Mouse (Mus musculus): ENCODE results near the gene Snd1. TPM values are rescaled to one million over a fixed set of nuclear protein-coding genes. Genes with fewer than 3 reads are reported as not detected.

The Snd1 gene
- polyA plus RNA-seq, 1 experiment from 2014 or later: 113 TPM

DNA sequence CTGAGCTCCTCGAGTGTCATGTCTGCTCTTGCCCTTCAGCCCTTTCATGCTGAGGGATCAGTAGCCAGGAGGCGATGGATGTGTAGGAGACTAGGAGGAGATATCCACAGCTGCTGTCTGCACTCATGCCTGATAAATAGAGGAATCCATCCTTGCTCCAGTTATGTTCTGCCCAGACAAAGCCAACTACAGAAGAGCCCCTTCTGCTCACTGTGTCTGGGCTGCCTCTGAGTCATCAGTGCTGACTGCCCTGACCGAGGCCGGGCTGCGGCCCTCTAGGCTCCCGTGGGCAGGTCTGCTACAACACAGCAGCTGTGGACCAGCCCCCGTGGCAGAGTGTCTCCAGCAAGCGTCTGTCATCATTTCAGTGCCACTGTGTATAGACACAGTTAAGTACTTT is 387.4 kb downstream of the Snd1 start:
- no peak overlapping the region for H3K9ac ChIP-seq
- no peaks in the 10 kb centered on the region for H3K27me3 ChIP-seq
- no peaks in the 10 kb centered on the region for H3K36me3 ChIP-seq
- peak; percentile 33; the same call in 1 of the 2 replicates for ATAC-seq (ENCODE audit: low FRiP score)
- H3K4me2 ChIP-seq (replicated peaks): no peak overlapping the region
- no peaks in the 10 kb centered on the region for H3K9me3 ChIP-seq (replicated peaks)
- no peak overlapping the region for H3K4me3 ChIP-seq
- WGBS: 61% methylated on average over 8 of the region's 8 CpGs
- peaks cover 29% of the 10 kb centered on the region for H3K4me1 ChIP-seq
- H3K27ac ChIP-seq: no peak overlapping the region

DNA sequence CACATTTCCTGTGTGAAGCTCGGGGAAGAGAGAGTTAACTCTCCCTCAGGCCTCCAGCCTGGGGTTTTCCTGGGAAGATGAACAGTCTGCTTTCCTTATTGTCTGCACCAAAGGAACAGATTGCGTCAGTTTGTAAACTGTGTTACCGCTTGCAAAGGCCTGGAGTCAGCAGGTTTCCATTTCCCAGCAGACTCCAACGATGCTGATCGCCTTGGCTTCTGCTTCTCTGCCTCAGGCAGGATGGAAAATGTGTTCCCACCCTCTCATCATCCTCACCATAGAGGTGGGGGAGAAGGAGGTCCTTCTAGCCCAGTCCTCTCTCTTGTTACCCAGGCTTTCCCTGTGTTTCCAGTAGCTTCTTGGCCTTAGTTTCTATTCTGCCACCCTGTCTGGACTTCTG is 389.7 kb downstream of the Snd1 start:
- peak; percentile 68 for ATAC-seq (ENCODE audit: low FRiP score)
- WGBS: 31% methylated on average over 5 of the region's 5 CpGs
- H3K27ac ChIP-seq: peak overlapping the region; percentile 73
- no peaks in the 10 kb centered on the region for H3K27me3 ChIP-seq
- no peak overlapping the region for H3K4me3 ChIP-seq
- H3K9ac ChIP-seq: no peak overlapping the region
- no peaks in the 10 kb centered on the region for H3K9me3 ChIP-seq (replicated peaks)
- H3K4me2 ChIP-seq (replicated peaks): no peak overlapping the region
- H3K36me3 ChIP-seq: no peaks in the 10 kb centered on the region
- H3K4me1 ChIP-seq: peaks cover 35% of the 10 kb centered on the region

DNA sequence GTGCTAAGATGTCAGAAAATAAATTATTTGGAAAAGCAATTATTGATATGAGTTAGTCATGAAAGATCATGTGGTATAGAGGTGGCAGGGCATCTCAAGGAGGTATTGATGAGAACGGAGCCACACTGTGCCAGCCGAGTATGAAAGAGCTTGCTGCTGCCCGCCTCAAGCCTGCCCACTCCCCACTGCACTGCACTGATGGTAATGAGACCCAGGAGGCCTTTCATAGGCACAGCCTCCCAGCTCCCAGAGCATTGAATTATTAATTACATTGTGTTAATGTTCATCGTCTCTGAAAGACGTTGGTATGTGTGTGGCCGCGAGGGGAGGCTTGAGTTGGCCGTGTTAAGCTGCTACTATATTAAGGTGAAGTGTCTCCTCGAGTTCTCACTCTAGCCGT is 390.2 kb downstream of the Snd1 start:
- Histone ChIP-seq H3K4me1 (peaks cover 34% of the 10 kb centered on the region), H3K9me3 (replicated peaks) (no peaks in the 10 kb centered on the region), H3K9ac (no peak overlapping the region), H3K27ac (peak overlapping the region; percentile 73), H3K4me3 (no peak overlapping the region), H3K27me3 (no peaks in the 10 kb centered on the region), H3K4me2 (replicated peaks) (no peak overlapping the region), H3K36me3 (no peaks in the 10 kb centered on the region)
- peak; percentile 72 for ATAC-seq (ENCODE audit: low FRiP score)
- WGBS: 53% methylated on average over 10 of the region's 10 CpGs

DNA sequence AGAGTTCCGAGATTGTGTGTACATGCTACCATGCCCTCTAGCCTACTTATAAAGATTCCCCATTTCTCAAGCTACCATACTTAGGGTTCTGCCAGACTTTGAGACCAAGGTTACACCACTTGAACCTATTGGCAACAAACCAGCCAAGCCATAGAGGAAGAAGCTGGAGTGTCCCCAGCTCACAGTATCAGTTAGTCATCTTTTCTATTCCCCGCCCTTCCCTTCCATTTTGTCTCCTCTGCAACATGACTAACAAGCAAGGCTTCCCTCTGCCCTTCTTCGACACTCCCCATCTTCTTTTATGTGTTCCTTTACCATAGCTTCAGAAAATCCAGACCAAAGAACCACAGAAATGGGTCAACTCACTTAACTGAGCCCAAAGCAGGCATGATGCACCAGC is 391.3 kb downstream of the Snd1 start:
- H3K27me3 ChIP-seq: no peaks in the 10 kb centered on the region
- H3K9ac ChIP-seq: no peak overlapping the region
- no peaks in the 10 kb centered on the region for H3K9me3 ChIP-seq (replicated peaks)
- H3K4me1 ChIP-seq: peaks cover 27% of the 10 kb centered on the region
- ATAC-seq (ENCODE audit: low FRiP score): no peak
- H3K27ac ChIP-seq: no peak overlapping the region
- WGBS: 93% methylated on average over 3 of the region's 3 CpGs
- H3K4me2 ChIP-seq (replicated peaks): no peak overlapping the region
- no peak overlapping the region for H3K4me3 ChIP-seq
- no peaks in the 10 kb centered on the region for H3K36me3 ChIP-seq

DNA sequence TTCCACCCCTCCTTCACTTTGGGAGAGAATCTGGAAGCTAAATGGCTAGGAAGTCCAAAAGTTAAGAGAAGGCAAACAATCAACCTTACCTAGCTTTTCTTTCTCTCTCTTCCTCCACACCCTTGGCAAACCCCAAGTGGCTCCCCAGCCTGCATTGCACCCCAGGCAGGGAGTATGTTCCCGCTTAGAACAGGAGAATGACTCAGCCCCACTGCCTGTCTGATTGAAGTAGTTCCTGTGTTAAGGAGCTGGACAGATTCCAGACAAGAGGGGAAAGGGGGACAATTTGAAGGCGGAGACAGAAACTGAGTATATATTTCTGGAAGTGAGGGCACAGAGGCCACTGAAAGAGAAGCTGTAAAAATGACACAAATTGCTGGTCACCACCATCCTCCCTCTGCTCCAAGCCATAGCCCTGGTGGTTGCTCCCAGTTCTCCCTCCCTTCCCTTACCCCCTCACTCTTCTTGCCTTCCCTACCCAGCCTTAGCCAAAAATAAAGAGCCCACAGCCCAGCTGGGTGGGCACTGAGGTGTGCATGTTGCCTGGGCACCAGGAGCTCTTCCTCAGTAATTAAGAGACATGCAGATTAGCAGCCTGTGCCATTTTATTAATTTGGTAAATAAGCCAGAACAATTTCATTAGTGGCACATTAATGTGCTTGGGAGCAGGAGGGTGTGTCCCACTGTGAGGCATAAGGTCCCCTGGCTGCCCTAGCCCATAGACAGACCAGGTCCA is 392.7 kb downstream of the Snd1 start:
- no peak overlapping the region for H3K27ac ChIP-seq
- H3K9me3 ChIP-seq (replicated peaks): no peaks in the 10 kb centered on the region
- no peak for ATAC-seq (ENCODE audit: low FRiP score)
- no peaks in the 10 kb centered on the region for H3K36me3 ChIP-seq
- no peak overlapping the region for H3K9ac ChIP-seq
- no peak overlapping the region for H3K4me2 ChIP-seq (replicated peaks)
- 70% methylated on average over 2 of the region's 2 CpGs for WGBS
- H3K4me3 ChIP-seq: no peak overlapping the region
- H3K27me3 ChIP-seq: no peaks in the 10 kb centered on the region
- H3K4me1 ChIP-seq: peaks cover 23% of the 10 kb centered on the region

DNA sequence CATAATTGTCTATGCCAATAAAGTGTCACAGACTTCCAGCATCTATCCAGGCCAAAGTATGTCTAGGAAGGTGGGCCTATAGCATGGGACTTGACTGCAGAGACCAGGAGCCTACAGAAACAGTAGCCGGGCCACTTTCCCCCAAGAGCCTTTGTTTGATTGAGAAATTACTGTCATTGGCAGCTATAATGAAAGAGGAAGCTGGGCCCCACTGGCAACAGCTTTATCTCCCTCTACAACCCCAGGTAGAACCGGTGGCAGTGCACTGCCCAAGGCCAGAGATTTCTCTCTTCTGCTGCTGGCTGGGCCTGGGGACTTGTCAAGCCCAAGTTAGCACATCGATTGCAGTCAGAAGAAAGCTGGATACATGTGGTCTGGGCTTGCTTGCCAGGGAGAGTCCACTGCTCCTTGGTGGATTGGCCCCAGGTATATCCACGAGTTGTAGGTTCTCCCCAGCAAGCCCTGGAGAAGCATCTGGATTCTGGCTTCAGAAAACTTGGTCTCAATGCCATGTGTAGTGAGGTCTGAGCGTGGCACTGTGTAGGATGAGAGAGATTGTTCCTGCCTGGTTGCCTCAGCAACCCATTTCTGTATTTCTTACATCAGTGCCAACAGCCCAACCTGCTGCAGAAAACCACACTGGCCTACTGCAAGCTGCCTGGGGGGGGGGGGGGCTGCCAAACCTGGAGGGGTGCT is 396.9 kb downstream of the Snd1 start:
- 88% methylated on average over 5 of the region's 5 CpGs for WGBS

DNA sequence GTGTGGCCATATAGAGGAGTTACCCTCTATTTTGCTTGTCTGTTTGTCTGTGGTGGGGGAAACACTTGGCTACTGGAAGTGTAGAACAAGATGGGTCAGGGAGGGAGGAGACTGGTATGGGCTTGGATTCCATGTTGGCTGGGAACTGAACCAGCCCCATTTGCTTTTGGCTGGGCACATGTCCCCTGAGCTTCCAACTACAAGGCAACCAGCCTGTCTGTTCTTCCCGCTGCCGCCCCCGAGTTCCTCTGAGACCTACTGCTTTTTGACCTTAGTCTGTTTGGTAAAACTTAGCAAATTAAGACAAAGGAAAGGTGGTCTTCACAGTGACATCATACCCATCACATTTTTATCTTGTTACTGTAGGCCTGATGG is 397.5 kb downstream of the Snd1 start:
- ATAC-seq (ENCODE audit: low FRiP score): no peak
- Histone ChIP-seq H3K27ac (no peak overlapping the region), H3K4me2 (replicated peaks) (no peak overlapping the region), H3K36me3 (no peaks in the 10 kb centered on the region), H3K9me3 (replicated peaks) (no peaks in the 10 kb centered on the region), H3K4me3 (no peak overlapping the region), H3K27me3 (no peaks in the 10 kb centered on the region), H3K4me1 (peaks cover 22% of the 10 kb centered on the region), H3K9ac (no peak overlapping the region)
- 96% methylated on average over 3 of the region's 3 CpGs for WGBS

More for the DNA sequence above, 396.9 kb downstream of the Snd1 start:
- ATAC-seq (ENCODE audit: low FRiP score): no peak
- no peak overlapping the region for H3K9ac ChIP-seq
- H3K36me3 ChIP-seq: no peaks in the 10 kb centered on the region
- no peak overlapping the region for H3K27ac ChIP-seq
- H3K4me1 ChIP-seq: peaks cover 21% of the 10 kb centered on the region
- no peak overlapping the region for H3K4me3 ChIP-seq
- no peak overlapping the region for H3K4me2 ChIP-seq (replicated peaks)
- H3K27me3 ChIP-seq: no peaks in the 10 kb centered on the region
- no peaks in the 10 kb centered on the region for H3K9me3 ChIP-seq (replicated peaks)

DNA sequence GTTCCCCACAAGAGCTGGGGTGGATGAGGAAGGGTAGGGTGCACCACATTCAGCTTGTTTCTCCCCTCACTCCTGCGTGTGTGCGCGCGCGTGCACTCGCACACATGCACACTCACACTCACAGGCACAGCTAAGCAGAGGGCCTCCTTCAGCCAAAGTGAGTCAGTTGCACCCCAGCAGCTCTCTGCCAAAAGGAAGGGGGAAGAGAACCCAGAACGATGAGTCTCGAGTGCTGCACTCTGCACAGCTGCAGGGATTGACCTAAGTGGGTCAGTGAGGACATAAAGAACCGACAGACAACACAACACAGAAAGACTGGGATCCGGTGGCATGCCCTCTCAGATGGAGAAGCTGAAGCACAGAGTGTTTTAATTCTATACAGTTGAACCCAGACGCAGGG is 399.1 kb downstream of the Snd1 start:
- H3K36me3 ChIP-seq: no peaks in the 10 kb centered on the region
- H3K27me3 ChIP-seq: no peaks in the 10 kb centered on the region
- no peak overlapping the region for H3K4me2 ChIP-seq (replicated peaks)
- WGBS: 88% methylated on average over 11 of the region's 11 CpGs
- no peak overlapping the region for H3K9ac ChIP-seq
- H3K4me3 ChIP-seq: no peak overlapping the region
- H3K4me1 ChIP-seq: peaks cover 34% of the 10 kb centered on the region
- H3K27ac ChIP-seq: no peak overlapping the region
- ATAC-seq (ENCODE audit: low FRiP score): no peak
- H3K9me3 ChIP-seq (replicated peaks): no peaks in the 10 kb centered on the region

DNA sequence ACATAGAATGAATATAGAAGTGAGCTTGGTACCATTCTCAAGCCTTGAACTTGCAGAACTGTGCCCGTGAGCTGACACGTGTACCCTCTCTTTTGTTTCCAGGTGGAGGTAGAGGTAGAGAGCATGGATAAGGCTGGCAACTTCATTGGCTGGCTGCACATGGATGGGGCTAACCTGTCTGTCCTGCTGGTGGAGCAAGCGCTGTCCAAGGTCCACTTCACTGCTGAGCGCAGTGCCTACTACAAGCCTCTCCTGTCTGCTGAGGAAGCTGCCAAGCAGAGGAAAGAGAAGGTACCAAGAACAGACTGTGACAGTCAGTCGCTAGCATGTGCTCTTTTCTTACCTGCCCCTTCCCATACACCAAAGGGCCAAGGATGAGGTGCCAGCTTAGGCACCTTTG is 399.8 kb downstream of the Snd1 start:
- Histone ChIP-seq H3K4me1 (peaks cover 39% of the 10 kb centered on the region), H3K36me3 (no peaks in the 10 kb centered on the region), H3K4me3 (no peak overlapping the region), H3K27me3 (no peaks in the 10 kb centered on the region), H3K4me2 (replicated peaks) (no peak overlapping the region), H3K9me3 (replicated peaks) (no peaks in the 10 kb centered on the region), H3K9ac (no peak overlapping the region), H3K27ac (no peak overlapping the region)
- no peak for ATAC-seq (ENCODE audit: low FRiP score)
- 96% methylated on average over 5 of the region's 5 CpGs for WGBS

DNA sequence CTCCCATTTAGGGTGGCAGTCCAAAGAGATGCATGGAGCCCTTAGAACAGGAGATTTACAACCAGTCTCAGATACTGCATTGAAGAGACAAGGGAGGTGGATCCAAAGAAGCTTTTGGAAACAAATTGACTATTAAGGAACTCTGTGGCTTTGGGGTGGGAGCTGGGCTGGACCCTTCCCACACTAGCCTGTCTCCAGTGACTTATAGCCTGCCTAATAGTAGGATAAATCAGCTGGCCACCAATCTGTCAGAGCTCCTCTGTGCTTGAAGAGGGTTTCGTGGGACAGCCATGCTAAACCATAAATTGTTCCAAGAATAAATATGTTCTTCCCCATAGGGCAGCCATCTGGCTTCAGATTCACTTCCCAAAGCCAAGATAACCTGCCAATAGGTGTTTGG is 400.4 kb downstream of the Snd1 start:
- Histone ChIP-seq H3K4me1 (peaks cover 45% of the 10 kb centered on the region), H3K27me3 (no peaks in the 10 kb centered on the region), H3K4me3 (no peak overlapping the region), H3K27ac (no peak overlapping the region), H3K9me3 (replicated peaks) (no peaks in the 10 kb centered on the region), H3K4me2 (replicated peaks) (no peak overlapping the region), H3K36me3 (0 out of 2 replicates have a peak, but pooled peaks cover 3% of the 10 kb centered on the region), H3K9ac (no peak overlapping the region)
- no peak for ATAC-seq (ENCODE audit: low FRiP score)
- WGBS: 82% methylated on average over 1 of the region's 1 CpGs

DNA sequence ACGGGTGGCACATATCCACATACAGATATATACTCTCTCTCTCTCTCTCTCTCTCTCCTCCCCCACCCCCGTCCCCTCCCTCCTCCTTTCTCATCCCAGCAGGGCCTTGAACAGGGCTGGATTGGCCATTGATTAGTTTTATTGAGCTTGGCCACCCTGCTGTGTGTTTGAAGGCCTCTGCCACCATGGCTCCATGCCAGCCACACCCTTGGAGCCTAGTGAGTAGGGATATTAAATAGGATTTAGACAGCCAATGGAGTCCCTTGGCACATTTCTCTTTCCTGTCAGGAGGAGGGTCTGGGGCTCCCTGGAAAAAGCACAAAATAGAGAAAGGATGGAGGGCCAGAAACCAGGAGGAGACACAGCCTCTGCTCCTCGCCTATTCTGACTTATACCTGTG is 401.6 kb downstream of the Snd1 start:
- WGBS: 48% methylated on average over 3 of the region's 3 CpGs
- H3K4me3 ChIP-seq: no peak overlapping the region
- H3K36me3 ChIP-seq: 0 out of 2 replicates have a peak, but pooled peaks cover 3% of the 10 kb centered on the region
- H3K4me2 ChIP-seq (replicated peaks): no peak overlapping the region
- no peak overlapping the region for H3K9ac ChIP-seq
- peak overlapping the region; percentile 8; the same call in 1 of the 2 replicates for H3K27ac ChIP-seq
- peaks cover 46% of the 10 kb centered on the region for H3K4me1 ChIP-seq
- no peak; the same call in 1 of the 2 replicates for ATAC-seq (ENCODE audit: low FRiP score)
- H3K27me3 ChIP-seq: no peaks in the 10 kb centered on the region
- no peaks in the 10 kb centered on the region for H3K9me3 ChIP-seq (replicated peaks)

DNA sequence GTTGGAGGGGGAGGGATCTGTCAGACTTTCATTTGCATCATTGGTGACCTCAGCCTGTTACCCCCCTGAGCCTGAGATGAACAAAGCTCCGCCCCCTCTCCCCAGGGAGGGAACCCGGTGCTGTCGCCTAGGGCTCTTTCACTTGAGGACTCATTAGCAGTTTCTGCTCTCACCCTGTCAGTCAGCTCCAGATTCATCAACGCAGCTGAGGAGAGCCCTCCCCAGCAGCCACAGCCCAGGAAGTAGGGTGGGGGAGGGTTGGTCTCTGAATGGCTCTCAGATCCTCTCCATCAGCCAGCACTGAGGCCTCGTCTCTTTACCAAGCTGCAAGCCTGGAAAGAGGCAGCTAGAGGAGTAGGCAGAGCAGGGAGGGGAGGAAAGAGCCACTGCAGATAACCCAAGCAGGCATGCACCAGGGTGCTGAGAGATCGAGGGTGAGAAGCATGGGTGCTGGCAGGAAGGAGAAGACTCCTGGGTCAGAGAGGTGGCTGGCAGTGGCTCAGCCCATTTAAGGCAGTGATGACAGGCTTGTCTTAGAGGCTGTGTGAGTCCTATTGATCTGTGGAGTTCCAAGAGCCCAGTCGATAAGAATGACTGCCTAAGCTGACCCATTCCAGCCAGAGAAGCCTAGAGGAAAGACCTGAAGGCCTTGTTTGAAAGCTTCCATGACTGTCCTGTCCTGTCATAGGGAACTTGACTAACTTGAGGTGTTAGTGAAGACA is 403.2 kb downstream of the Snd1 start:
- Histone ChIP-seq H3K4me3 (no peak overlapping the region), H3K4me2 (replicated peaks) (no peak overlapping the region), H3K9ac (no peak overlapping the region), H3K27ac (peak overlapping the region; percentile 67; the same call in 1 of the 2 replicates), H3K36me3 (0 out of 2 replicates have a peak, but pooled peaks cover 4% of the 10 kb centered on the region), H3K4me1 (peaks cover 46% of the 10 kb centered on the region), H3K9me3 (replicated peaks) (no peaks in the 10 kb centered on the region), H3K27me3 (no peaks in the 10 kb centered on the region)
- WGBS: 23% methylated on average over 7 of the region's 7 CpGs
- ATAC-seq (ENCODE audit: low FRiP score): peak; percentile 80
